Mouse (Mus musculus) right cerebral cortex, postnatal 10 days (tissue): ENCODE data around the gene Zfp853.

Experiments
- DNase-seq, 2 experiments: peaks; one replicate each; pipeline ENCODE4 v3.0.0; 2021; ENCODE audit warnings: low spot score in 2 of 2

The Zfp853 gene

DNA sequence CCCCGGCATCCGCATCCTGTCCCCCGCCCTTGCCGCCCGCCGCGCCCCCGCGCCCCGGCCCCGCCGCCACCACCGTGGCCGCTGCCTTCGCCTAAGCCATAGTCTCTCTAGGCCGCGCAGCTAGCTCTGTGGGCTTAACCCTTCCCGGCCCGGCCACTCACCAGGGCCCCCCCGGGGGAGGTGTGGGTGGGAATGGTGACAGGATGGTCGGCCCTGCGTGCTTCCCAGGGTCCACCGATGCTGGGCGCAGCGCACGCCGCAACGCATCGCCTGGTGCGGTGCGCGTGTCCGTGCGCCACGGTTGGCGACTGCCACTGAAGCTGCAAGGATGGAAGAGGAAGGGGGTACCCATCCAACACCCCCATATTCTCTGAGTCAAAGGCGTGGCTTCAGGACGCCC is at the start of gene Zfp853:
Zfp853 (minus strand) TSS at position 220 of the 400 bp plus-strand sequence.
- peak; percentile 62 to 64 for DNase-seq

DNA sequence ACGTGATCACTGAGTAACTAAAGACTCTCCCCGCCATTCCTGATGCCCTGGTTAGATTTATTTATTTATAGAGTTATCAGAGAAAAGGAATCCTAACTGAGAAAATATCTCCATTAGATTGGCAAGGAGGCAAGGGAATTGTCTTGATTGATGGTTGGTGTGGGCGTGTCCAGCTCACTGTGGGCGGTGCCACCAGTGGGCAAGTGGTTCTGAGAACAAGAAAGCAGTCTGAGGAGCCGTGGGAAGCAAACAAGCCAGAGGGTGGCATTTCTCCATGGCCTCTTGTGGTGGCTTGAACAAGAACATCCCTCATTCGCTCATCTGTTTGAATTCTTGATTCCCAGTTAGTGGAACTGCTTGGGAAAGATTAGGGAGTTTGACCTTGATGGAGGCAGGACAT is 46.2 kb upstream of the Zfp853 start:
- no peak for DNase-seq

DNA sequence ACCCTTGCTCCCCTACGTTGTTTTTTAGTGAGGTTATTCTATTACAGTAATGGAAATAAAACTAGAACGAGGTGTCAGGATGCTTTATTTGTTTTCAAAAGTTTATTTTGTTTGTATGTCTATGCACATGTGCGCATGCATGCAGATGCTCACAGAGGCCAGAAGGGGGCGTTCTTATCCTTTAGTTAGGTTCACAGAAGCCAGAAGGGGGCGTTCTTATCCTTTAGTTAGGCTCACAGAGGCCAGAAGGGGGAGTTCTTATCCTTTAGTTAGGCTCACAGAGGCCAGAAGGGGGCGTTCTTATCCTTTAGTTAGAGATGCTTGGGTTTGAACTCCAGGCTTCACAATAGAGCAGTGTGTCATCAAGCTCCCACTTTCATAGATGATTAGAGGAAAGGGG is 43.1 kb upstream of the Zfp853 start:
- no peak for DNase-seq

DNA sequence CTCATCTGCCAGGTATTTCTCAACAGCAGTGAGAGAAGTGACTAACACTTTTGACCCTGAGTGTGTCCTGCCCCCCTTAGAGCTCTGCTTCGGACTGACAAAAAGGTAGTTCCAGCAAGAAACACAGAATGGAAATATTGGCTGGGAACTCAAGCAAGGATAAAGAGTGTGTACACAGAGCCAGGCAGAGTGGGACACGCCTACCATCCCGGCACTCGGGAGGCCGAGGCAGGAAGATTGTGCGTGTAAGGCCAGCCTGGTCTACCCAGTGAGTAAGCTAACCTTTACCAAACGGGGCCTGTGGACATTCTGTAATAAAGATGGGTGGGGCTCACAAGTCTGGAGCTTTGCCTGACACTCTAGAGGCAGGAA is 41.7 kb upstream of the Zfp853 start:
- no peak for DNase-seq

DNA sequence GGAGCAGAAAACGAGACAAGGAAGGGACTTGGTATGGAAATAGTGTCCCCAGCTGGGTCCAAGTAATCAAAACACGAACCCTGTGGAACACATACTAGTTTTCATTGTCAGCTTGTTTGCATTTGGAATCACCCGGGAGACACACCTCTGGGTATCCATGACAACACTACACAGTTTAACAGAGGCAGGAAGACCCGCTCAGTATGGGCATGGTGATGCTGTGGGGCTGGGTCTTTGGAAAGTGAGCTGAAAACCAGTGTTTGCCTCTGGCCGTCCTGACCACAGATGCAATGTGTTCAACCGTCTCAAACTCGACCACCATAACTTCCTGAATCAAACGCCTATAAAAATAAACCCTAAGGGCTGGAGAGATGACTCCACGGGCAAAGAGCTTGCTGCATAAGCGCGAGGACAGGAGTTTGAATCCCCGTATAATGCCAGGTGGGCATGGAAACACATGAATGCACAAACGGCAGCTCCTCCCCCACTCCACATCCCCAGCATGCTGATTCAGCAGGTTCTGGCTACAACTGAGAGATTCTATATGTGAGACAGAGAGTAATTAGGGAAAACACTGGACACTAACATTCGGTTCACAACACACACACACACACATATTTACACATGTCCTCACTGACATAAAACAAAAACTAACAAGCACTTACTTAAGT is 41.1 kb upstream of the Zfp853 start:
- no peak for DNase-seq

DNA sequence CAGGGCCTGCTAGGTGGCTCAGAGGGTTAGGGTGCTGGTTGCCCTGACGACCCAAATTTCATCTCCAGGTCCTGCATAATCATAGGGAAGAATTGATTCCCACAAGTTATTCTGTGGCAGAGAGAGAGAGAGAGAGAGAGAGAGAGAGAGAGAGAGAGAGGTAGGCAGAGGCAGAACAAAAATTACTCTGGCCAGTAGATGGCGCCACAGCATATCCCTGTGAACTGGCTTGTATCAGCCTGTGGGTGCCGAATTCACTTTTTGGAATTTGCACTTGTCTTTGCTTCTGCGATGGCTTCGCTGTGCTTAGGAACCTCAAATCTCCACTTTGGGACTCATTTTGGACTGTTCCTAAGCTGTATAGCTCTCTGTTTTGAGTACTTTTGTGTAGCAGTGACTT is 40.4 kb upstream of the Zfp853 start:
- peak; percentile 88 to 91 for DNase-seq

- peak; percentile 93 to 95 for DNase-seq
Measured at GRCm38 (mm10) chr5:143328690-143329495, 35.5 kb upstream of the Zfp853 start, which contains the start of gene Zdhhc4. Zdhhc4 (minus strand) TSS chr5:143329256.

DNA sequence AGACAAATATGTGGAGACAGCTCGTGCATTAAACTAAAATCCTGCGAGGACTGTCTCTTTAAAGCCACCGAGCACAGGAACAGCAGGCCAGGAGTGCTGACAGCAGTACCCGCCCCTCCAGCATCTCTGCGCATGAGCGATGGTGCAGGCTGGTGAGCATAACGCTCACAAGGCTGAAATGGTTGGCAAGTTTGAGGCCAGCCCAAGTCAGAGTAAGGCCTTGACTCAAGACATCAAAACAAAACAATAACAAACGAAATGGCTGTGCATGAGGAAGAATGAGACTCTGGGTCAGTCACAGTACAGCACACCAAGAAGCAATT is 23.8 kb upstream of the Zfp853 start:
- no peak for DNase-seq

- DNase-seq = no peak
Measured at GRCm38 (mm10) chr5:143316605-143317287, 23.3 kb upstream of the Zfp853 start.

DNA sequence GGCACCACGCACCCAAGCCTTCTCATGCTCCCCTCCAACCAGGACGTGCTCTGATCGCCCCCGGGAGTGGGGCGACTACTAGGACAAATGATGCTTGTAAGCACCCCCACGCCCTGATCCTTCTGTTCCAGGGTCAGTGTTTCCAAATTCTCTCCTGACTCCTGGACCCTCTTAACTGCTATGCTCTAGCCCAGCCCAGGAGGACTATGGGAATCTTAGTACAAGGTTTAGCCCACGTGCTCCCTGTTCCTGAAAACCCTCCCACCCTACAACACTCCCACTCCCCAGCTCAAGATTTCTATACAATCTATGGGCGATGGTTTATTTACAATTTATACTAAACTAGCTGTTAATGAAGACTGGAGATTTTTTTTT is 22.1 kb upstream of the Zfp853 start:
- no peak for DNase-seq

GRCm38 (mm10) chr5:143314730-143315513 is 21.5 kb upstream of the Zfp853 start, which contains the start of gene E130309D02Rik:
E130309D02Rik (minus strand) TSS chr5:143315360.
- DNase-seq = peak; percentile 88 to 91

GRCm38 (mm10) chr5:143314183-143314729 is 20.8 kb upstream of the Zfp853 start:
- no peak for DNase-seq

DNA sequence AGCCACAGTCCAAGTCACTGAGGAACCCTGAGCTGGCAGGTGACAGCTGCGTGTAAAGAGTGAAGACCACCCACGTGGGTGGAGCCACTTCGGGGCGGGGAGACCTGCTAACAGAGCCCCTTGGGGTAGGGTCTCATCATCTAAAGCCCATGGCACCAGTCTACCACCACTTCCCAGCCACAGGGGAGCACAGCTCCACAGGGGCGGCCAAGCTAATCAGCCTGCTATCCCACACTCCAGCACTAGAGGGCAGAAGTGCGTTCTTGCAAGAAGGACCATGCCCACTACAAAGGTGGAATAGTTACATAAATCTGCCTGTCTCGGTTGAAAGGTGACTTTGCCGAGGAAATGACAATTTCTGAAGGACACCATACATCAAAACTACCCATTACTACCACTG is 18.5 kb upstream of the Zfp853 start:
- peak; percentile 69 to 79 for DNase-seq

- DNase-seq = no peak
Measured at GRCm38 (mm10) chr5:143309916-143310315, 16.5 kb upstream of the Zfp853 start.

GRCm38 (mm10) chr5:143308825-143309224 is 15.4 kb upstream of the Zfp853 start:
- no peak for DNase-seq

- DNase-seq = no peak
Measured at GRCm38 (mm10) chr5:143304251-143304650, 10.8 kb upstream of the Zfp853 start.

DNA sequence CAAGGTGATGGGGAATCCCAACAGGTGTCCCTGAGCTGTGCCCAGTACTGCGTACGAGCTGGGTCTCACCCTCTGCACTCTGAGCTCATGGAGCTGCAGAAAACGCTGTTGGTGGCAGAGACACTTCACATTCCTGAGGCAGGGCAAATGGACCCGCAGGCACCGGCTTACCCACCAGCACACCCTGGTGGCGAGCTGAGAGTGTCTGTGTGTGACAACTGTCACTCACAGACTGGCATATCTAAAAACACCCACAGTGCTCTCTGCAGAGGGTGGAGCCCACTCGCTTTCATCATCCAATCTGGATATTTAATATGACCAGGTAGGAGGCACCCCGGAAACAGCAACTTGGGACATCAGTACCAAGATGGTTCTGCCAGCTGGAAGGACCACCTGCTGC is 7.9 kb upstream of the Zfp853 start:
- DNase-seq = no peak

- peak; percentile 67 to 78 for DNase-seq
Measured at GRCm38 (mm10) chr5:143299686-143300085, 6.3 kb upstream of the Zfp853 start.

DNA sequence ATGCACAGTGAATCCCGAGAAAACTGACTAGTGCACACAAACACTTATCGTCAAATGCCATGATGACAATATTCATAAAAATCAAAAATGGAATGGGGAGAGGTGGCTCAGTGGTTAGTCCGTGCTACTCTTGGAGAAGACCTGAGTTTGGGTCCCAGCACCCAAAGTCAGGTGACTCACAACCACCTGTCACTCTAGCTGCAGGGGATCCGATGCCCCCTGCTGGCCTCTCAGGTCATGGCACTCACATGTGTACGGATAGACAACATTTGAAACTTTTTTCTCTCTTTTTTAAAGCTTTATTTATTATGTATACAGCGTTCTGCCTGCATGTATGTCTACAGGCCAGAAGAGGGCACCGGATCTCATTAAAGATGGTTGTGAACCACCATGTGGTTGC is 5.0 kb upstream of the Zfp853 start:
- DNase-seq = no peak

- DNase-seq = no peak
Measured at GRCm38 (mm10) chr5:143297986-143298385, 4.6 kb upstream of the Zfp853 start.

GRCm38 (mm10) chr5:143295330-143295729 is 1.9 kb upstream of the Zfp853 start:
- peak in 1 of 2 experiments; percentile 67 for DNase-seq

DNA sequence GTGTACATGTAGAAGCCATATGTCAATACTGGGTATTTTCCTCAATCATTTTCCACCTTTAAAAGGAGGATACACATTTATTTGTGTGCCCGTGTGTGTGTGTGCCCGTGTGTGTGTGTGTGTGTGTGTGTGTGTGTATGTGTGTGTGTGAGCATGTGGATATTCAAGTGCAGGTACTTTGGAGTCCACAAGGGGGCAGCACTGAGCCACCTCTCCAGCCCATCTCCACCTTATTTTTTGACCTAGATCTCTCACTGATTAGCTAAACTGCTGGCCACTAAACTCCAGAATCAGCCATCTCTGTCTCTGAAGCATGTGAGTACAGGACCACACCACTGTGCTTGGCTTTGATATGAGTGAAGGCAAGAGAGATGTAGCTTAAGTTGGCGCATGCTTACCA is 1.4 kb upstream of the Zfp853 start:
- DNase-seq = no peak
